Comparison of ENCODE assay signal across 22 mouse cellular contexts in genomic region chr4:120067592-120068235, GRCm38 (mm10). TPM values are rescaled to one million over a fixed set of nuclear protein-coding genes. Genes with fewer than 3 reads are reported as not detected.
"Had no signal": no experiment of that assay in that cellular context is flagged by ENCODE, and none has a peak within 500 bp of the region (broad histone marks: within the 10 kb centered on the region; RNA-seq: fewer than 3 reads in every experiment).

No protein-coding gene starts in this region.

- H3K9me3 ChIP-seq: limb, embryonic 10.5 days; liver, embryonic 13.5 days; lung, embryonic 15.5 days; midbrain, embryonic 15.5 days; neural tube, embryonic 12.5 days; stomach, embryonic 15.5 days had no signal

- H3K9ac ChIP-seq: liver, embryonic 13.5 days; liver, postnatal 0 days; lung, embryonic 15.5 days; midbrain, embryonic 15.5 days; neural tube, embryonic 12.5 days; stomach, embryonic 15.5 days had no signal

- H3K27me3 ChIP-seq: liver, embryonic 13.5 days; lung, embryonic 15.5 days; midbrain, embryonic 15.5 days; neural tube, embryonic 12.5 days; stomach, embryonic 15.5 days had no signal

- H3K4me1 ChIP-seq: liver, embryonic 13.5 days; midbrain, embryonic 15.5 days had no signal

- H3K4me2 ChIP-seq: liver, embryonic 13.5 days; lung, embryonic 15.5 days; midbrain, embryonic 15.5 days; neural tube, embryonic 12.5 days; stomach, embryonic 15.5 days had no signal

- DNase-seq: kidney, adult 8-10 months; kidney, postnatal 25 days; liver, embryonic 13.5 days; liver, postnatal 0 days; lung, postnatal 14 days; right cerebral cortex, postnatal 14 days; thymus, adult 2 months; thymus, postnatal 36 days had no signal

- H3K36me3 ChIP-seq: limb, embryonic 10.5 days; liver, embryonic 13.5 days; lung, embryonic 15.5 days; midbrain, embryonic 15.5 days; neural tube, embryonic 12.5 days; stomach, embryonic 15.5 days had no signal

- H3K27ac ChIP-seq: left cerebral cortex, adult 2 months; limb, embryonic 10.5 days; liver, embryonic 13.5 days; lung, embryonic 15.5 days; midbrain, embryonic 15.5 days; neural tube, embryonic 12.5 days; stomach, embryonic 15.5 days had no signal

- H3K4me3 ChIP-seq: left cerebral cortex, adult 2 months; limb, embryonic 10.5 days; liver, embryonic 13.5 days; lung, embryonic 15.5 days; midbrain, embryonic 15.5 days; neural tube, embryonic 12.5 days; stomach, embryonic 15.5 days had no signal

- ATAC-seq: liver, postnatal 0 days; midbrain, embryonic 15.5 days had no signal

RNA-seq across cellular contexts. Expression of gene AL607142.1, which starts 2.9 kb away (rescaled TPM):
- total RNA-seq: layer of hippocampus, postnatal 25 days; left cerebral cortex, adult 2 months; left cerebral cortex, postnatal 14 days; megakaryocyte progenitor cell, adult 5-6 weeks; monocyte, adult 5-6 weeks had no signal
- polyA plus RNA-seq: kidney, embryonic 16.5 days; limb, embryonic 10.5 days; limb, embryonic 14.5 days; liver, embryonic 13.5 days; liver, postnatal 0 days; lung, embryonic 15.5 days; midbrain, embryonic 15.5 days; neural tube, embryonic 12.5 days; spleen, adult 2 months; stomach, embryonic 15.5 days; testis, adult 2 months; thymus, adult 2 months had no signal
